Mouse (Mus musculus) MEL (cell line): Measurements from ENCODE around the gene Ctnnbip1.

Experiments
- CHD1 ChIP-seq: IDR thresholded peaks from 2 replicates; pipeline ENCODE4 v1.6.1; 2012; ENCODE audit warnings: low read depth, mild to moderate bottlenecking, inconsistent platforms, low read length, improper control_type of control experiment
- CHD2 ChIP-seq: IDR thresholded peaks from 2 replicates; pipeline ENCODE4 v1.6.1; 2011; ENCODE audit warnings: low read length, improper control_type of control experiment
- CTCF ChIP-seq, 3 experiments: IDR thresholded peaks in 2 of 3; conservative IDR thresholded peaks in 1 of 3; 2 replicates each; pipeline ENCODE4 v1.5.1; 2011 to 2012; ENCODE audit warnings: low read length in 3 of 3, low read depth in 2 of 3, mild to moderate bottlenecking in 2 of 3, improper control_type of control experiment in 1 of 3, inconsistent platforms in 1 of 3, mixed read lengths in 1 of 3, moderate library complexity in 1 of 3; ENCODE audit not compliant: control insufficient read depth in 1 of 3, insufficient read depth in 1 of 3, poor library complexity in 1 of 3, severe bottlenecking in 1 of 3
- EP300 ChIP-seq, 2 experiments: IDR thresholded peaks; 2 replicates each; pipeline ENCODE4 v1.6.1; 2011; ENCODE audit warnings: improper control_type of control experiment in 2 of 2, low read length in 2 of 2, low read depth in 1 of 2, mild to moderate bottlenecking in 1 of 2
- GATA1 ChIP-seq: IDR thresholded peaks from 2 replicates; pipeline ENCODE4 v1.6.1; 2011; ENCODE audit warnings: low read depth, low read length, improper control_type of control experiment
- HCFC1 ChIP-seq: IDR thresholded peaks from 2 replicates; pipeline ENCODE4 v1.6.1; 2012; ENCODE audit warnings: low read depth, mild to moderate bottlenecking, inconsistent platforms, low read length, improper control_type of control experiment, moderate library complexity
- KAT2A ChIP-seq: conservative IDR thresholded peaks from 2 replicates; pipeline ENCODE4 v1.6.1; 2012; ENCODE audit warnings: low read depth, low read length, improper control_type of control experiment, inconsistent platforms
- MAFK ChIP-seq: IDR thresholded peaks from 2 replicates; pipeline ENCODE4 v1.6.1; 2011; ENCODE audit warnings: low read depth, mild to moderate bottlenecking, low read length, improper control_type of control experiment, borderline replicate concordance
- MXI1 ChIP-seq: IDR thresholded peaks from 2 replicates; pipeline ENCODE4 v1.6.1; 2011; ENCODE audit warnings: mild to moderate bottlenecking, low read depth, low read length, improper control_type of control experiment
- NRF1 ChIP-seq: IDR thresholded peaks from 2 replicates; pipeline ENCODE4 v1.6.1; 2014; ENCODE audit warnings: low read depth, mild to moderate bottlenecking, inconsistent platforms, low read length, improper control_type of control experiment, moderate library complexity; ENCODE audit not compliant: poor library complexity, insufficient read depth, severe bottlenecking
- POLR2A ChIP-seq, 2 experiments: IDR thresholded peaks; 2 replicates each; pipeline ENCODE4 v1.6.1; 2011 to 2012; ENCODE audit warnings: low read length in 2 of 2, mild to moderate bottlenecking in 2 of 2, control low read depth in 1 of 2, improper control_type of control experiment in 1 of 2, low read depth in 1 of 2, moderate library complexity in 1 of 2; ENCODE audit not compliant: control insufficient read depth in 1 of 2, insufficient read depth in 1 of 2, poor library complexity in 1 of 2
- POLR2AphosphoS2 ChIP-seq: IDR thresholded peaks from 2 replicates; pipeline ENCODE4 v1.6.1; 2011; ENCODE audit warnings: low read length, improper control_type of control experiment
- USF2 ChIP-seq, 2 experiments: IDR thresholded peaks; 2 replicates each; pipeline ENCODE4 v1.6.1; 2011 to 2012; ENCODE audit warnings: improper control_type of control experiment in 2 of 2, low read length in 2 of 2, borderline replicate concordance in 1 of 2, inconsistent platforms in 1 of 2, low read depth in 1 of 2, mild to moderate bottlenecking in 1 of 2; ENCODE audit not compliant: insufficient read depth in 1 of 2

DNA sequence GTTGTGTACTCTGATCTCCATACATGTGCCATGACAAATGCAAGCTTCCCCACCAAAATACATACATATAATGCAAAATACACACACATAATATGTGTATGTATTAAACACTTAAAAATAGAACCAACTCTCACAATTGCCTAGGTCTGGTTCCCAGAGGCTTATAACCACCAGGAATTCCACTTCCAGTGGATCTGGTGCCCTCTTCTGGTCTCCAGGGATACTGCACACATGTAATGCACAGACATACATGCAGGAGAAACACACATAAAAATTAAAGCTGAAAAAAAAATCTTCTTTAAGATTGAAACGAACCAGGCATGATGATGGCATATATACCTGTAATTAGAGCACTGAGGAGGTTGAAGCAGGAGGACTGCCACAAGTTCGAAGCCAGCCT is 73.5 kb downstream of the Ctnnbip1 start:
- no peak for TF ChIP-seq POLR2A (IDR thresholded peaks at IDR 0.05; ENCODE audit: control insufficient read depth in 1 of 2, insufficient read depth in 1 of 2, low read depth in 1 of 2, low read length in 2 of 2, poor library complexity in 1 of 2)
- TF ChIP-seq MXI1: no peak
- peak; percentile 28 to 50 (median 43); a peak in 3 of 6 replicates for TF ChIP-seq CTCF (IDR thresholded peaks at IDR 0.05 in 2 of 3, conservative IDR thresholded peaks at IDR 0.05 in 1 of 3; ENCODE audit: control insufficient read depth in 1 of 3, insufficient read depth in 1 of 3, low read depth in 2 of 3, low read length in 3 of 3, poor library complexity in 1 of 3, severe bottlenecking in 1 of 3)
- no peak for TF ChIP-seq HCFC1
- TF ChIP-seq EP300 (IDR thresholded peaks at IDR 0.05; ENCODE audit: low read depth in 1 of 2, low read length in 2 of 2): no peak
- no peak for TF ChIP-seq KAT2A
- TF ChIP-seq GATA1: no peak
- TF ChIP-seq CHD2: no peak
- no peak for TF ChIP-seq MAFK
- no peak for TF ChIP-seq USF2 (IDR thresholded peaks at IDR 0.05; ENCODE audit: borderline replicate concordance in 1 of 2, insufficient read depth in 1 of 2, low read depth in 1 of 2, low read length in 2 of 2)
- TF ChIP-seq NRF1: no peak
- TF ChIP-seq CHD1: no peak
- no peak for TF ChIP-seq POLR2AphosphoS2
